Mouse (Mus musculus): ENCODE data around the gene Rraga.

DNA sequence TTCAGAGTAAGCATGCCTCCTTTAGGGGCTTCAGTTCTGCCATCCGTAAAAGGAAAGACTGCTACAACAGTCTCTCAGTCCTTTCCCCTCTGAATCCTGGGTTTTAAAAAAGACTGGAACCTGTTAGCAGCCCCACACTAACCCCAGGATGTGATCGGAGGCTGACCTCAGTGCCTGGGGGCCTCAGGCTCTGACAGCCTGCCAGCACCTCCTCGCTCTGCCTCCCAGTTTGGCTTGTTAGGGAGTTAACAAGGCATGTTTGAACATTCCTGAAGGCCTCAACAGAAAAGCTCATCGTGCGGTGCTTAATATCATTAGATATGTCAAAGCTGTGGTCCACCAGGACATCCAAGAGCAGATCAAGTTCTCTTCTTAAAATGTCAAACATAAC is 41.4 kb upstream of the Rraga start:
- TF ChIP-seq EP300 (IDR thresholded peaks at IDR 0.05; ENCODE audit: insufficient read depth, low read depth, low read length) (no peak), CTCF (IDR thresholded peaks at IDR 0.05) (no peak)

Data from heart, adult 2 months (tissue).